Mouse (Mus musculus): ENCODE data around the gene Ptpn4. TPM values are rescaled to one million over a fixed set of nuclear protein-coding genes. Genes with fewer than 3 reads are reported as not detected.

The Ptpn4 gene
- total and polyA plus RNA-seq, 3 experiments = 6.2 to 527 (median 9.5) TPM

GRCm38 (mm10) chr1:119674984-119675383, 162.4 kb downstream of the Ptpn4 start (continued):
- TF ChIP-seq POLR2AphosphoS2 (IDR thresholded peaks at IDR 0.05; ENCODE audit: low read length) (no peak), CHD2 (IDR thresholded peaks at IDR 0.05; ENCODE audit: low read length) (no peak), E2F4 (IDR thresholded peaks at IDR 0.05; ENCODE audit: borderline replicate concordance, low read depth, low read length) (no peak), MXI1 (IDR thresholded peaks at IDR 0.05; ENCODE audit: low read depth, low read length) (no peak), POLR2AphosphoS5 (IDR thresholded peaks at IDR 0.05; ENCODE audit: borderline replicate concordance, low read depth, low read length) (no peak), KAT2A (conservative IDR thresholded peaks at IDR 0.05; ENCODE audit: low read depth, low read length) (no peak), ELF1 (IDR thresholded peaks at IDR 0.05; ENCODE audit: low read depth, low read length) (no peak), MAFK (IDR thresholded peaks at IDR 0.05; ENCODE audit: borderline replicate concordance, low read depth, low read length) (no peak), ZKSCAN1 (IDR thresholded peaks at IDR 0.05; ENCODE audit: low read depth, low read length) (no peak), ZNF384 (IDR thresholded peaks at IDR 0.05; ENCODE audit: low read depth, low read length) (0 out of 2 replicates have a peak, but pooled peaks have one; percentile 12), BHLHE40 (IDR thresholded peaks at IDR 0.05; ENCODE audit: borderline replicate concordance, low read depth, low read length) (no peak), RCOR1 (IDR thresholded peaks at IDR 0.05; ENCODE audit: low read depth, low read length) (no peak), POLR2A (IDR thresholded peaks at IDR 0.05; ENCODE audit: control insufficient read depth in 1 of 2, insufficient read depth in 1 of 2, low read depth in 1 of 2, low read length in 2 of 2, poor library complexity in 1 of 2) (no peak), JUND (IDR thresholded peaks at IDR 0.05; ENCODE audit: low read depth, low read length) (no peak)

GRCm38 (mm10) chr1:119666904-119667303, 170.5 kb downstream of the Ptpn4 start:
- DNase-seq (ENCODE audit: low read depth, low spot score) = no peak
- no peak overlapping the region for H3K27ac ChIP-seq (ENCODE audit: control insufficient read depth, low read depth, low read length)
- no peaks in the 10 kb centered on the region for H3K4me1 ChIP-seq (ENCODE audit: control insufficient read depth in 1 of 2, insufficient read depth in 2 of 2, low read length in 2 of 2)
- H3K9me3 ChIP-seq (replicated peaks; ENCODE audit: insufficient read depth, low read length) = no peaks in the 10 kb centered on the region
- no peaks in the 10 kb centered on the region for H3K79me2 ChIP-seq (ENCODE audit: control insufficient read depth, insufficient read depth, low read length, poor library complexity)
- peaks cover 0 to 2% of the 10 kb centered on the region in 2 experiments; a peak in 1 of 4 replicates for H3K36me3 ChIP-seq (ENCODE audit: control insufficient read depth in 1 of 2, insufficient read depth in 2 of 2, low read length in 2 of 2)
- no peak for TF ChIP-seq POLR2A (IDR thresholded peaks at IDR 0.05; ENCODE audit: control insufficient read depth in 1 of 2, insufficient read depth in 1 of 2, low read depth in 1 of 2, low read length in 2 of 2, poor library complexity in 1 of 2)
- TF ChIP-seq USF1 (IDR thresholded peaks at IDR 0.05; ENCODE audit: low read depth, low read length) = no peak
- no peak for TF ChIP-seq GABPA (IDR thresholded peaks at IDR 0.05; ENCODE audit: low read depth, low read length)
- no peak for TF ChIP-seq MAZ (IDR thresholded peaks at IDR 0.05; ENCODE audit: low read depth, low read length)
- no peak for TF ChIP-seq MEF2A (IDR thresholded peaks at IDR 0.05; ENCODE audit: extremely low read depth, insufficient replicate concordance, low read depth, low read length, poor library complexity, severe bottlenecking)
- TF ChIP-seq CHD2 (IDR thresholded peaks at IDR 0.05; ENCODE audit: low read length) = no peak
- no peak for TF ChIP-seq MAFK (IDR thresholded peaks at IDR 0.05; ENCODE audit: borderline replicate concordance, low read depth, low read length)
- TF ChIP-seq CTCF (IDR thresholded peaks at IDR 0.05 in 2 of 3, conservative IDR thresholded peaks at IDR 0.05 in 1 of 3; ENCODE audit: control insufficient read depth in 1 of 3, insufficient read depth in 1 of 3, low read depth in 2 of 3, low read length in 3 of 3, poor library complexity in 1 of 3, severe bottlenecking in 1 of 3) = no peak
- no peak for TF ChIP-seq JUND (IDR thresholded peaks at IDR 0.05; ENCODE audit: low read depth, low read length)
- H3K4me3 ChIP-seq (ENCODE audit: control insufficient read depth in 1 of 2, insufficient read depth in 1 of 2, low read depth in 2 of 2, low read length in 2 of 2) = no peak overlapping the region
- no peaks in the 10 kb centered on the region for H3K27me3 ChIP-seq (ENCODE audit: control insufficient read depth in 1 of 2, insufficient read depth in 2 of 2, low read length in 2 of 2)
- H3K9ac ChIP-seq (ENCODE audit: control insufficient read depth, low read depth, low read length, poor library complexity, severe bottlenecking) = no peak overlapping the region

Data from MEL (cell line).